Mouse (Mus musculus): Measurements from ENCODE around the gene Agpat3. TPM values are rescaled to one million over a fixed set of nuclear protein-coding genes. Genes with fewer than 3 reads are reported as not detected.
A peak's percentile ranks its signal among the peaks of the same experiment; 100 is the strongest.

Agpat3 gene
- polyA plus RNA-seq, 1 experiment from 2014 or later = 32.8 TPM

GRCm38 (mm10) chr10:78285409-78285808, 66.9 kb downstream of the Agpat3 start:
- no peak overlapping the region for H3K4me3 ChIP-seq
- H3K27ac ChIP-seq (replicated peaks) = no peak overlapping the region
- no peak for DNase-seq (ENCODE audit: low spot score)
- H3K4me1 ChIP-seq = no peaks in the 10 kb centered on the region
- no peaks in the 10 kb centered on the region for H3K27me3 ChIP-seq (replicated peaks; ENCODE audit: low read depth, poor library complexity, severe bottlenecking)
- no peaks in the 10 kb centered on the region for H3K9me3 ChIP-seq
- 88% methylated on average over 6 of the region's 6 CpGs for WGBS
- peaks cover 76% of the 10 kb centered on the region for H3K36me3 ChIP-seq (replicated peaks)

GRCm38 (mm10) chr10:78284812-78285211, 67.5 kb downstream of the Agpat3 start:
- Histone ChIP-seq H3K27me3 (replicated peaks; ENCODE audit: low read depth, poor library complexity, severe bottlenecking) (no peaks in the 10 kb centered on the region), H3K36me3 (replicated peaks) (peaks cover 82% of the 10 kb centered on the region), H3K4me3 (no peak overlapping the region), H3K27ac (replicated peaks) (no peak overlapping the region), H3K9me3 (no peaks in the 10 kb centered on the region), H3K4me1 (no peaks in the 10 kb centered on the region)
- 90% methylated on average over 12 of the region's 12 CpGs for WGBS
- no peak for DNase-seq (ENCODE audit: low spot score)

- DNase-seq (ENCODE audit: low spot score) = no peak
- Histone ChIP-seq H3K4me3 (no peak overlapping the region), H3K9me3 (no peaks in the 10 kb centered on the region), H3K4me1 (0 out of 2 replicates have a peak, but pooled peaks cover 3% of the 10 kb centered on the region), H3K27me3 (replicated peaks; ENCODE audit: low read depth, poor library complexity, severe bottlenecking) (no peaks in the 10 kb centered on the region), H3K36me3 (replicated peaks) (peaks cover 98% of the 10 kb centered on the region), H3K27ac (replicated peaks) (no peak overlapping the region)
- WGBS = 94% methylated on average over 4 of the region's 4 CpGs
Observed at GRCm38 (mm10) chr10:78282411-78282810, 69.9 kb downstream of the Agpat3 start.

GRCm38 (mm10) chr10:78280486-78280885, 71.8 kb downstream of the Agpat3 start:
- no peaks in the 10 kb centered on the region for H3K27me3 ChIP-seq (replicated peaks; ENCODE audit: low read depth, poor library complexity, severe bottlenecking)
- 0 out of 2 replicates have a peak, but pooled peaks cover 3% of the 10 kb centered on the region for H3K4me1 ChIP-seq
- no peak for DNase-seq (ENCODE audit: low spot score)
- H3K27ac ChIP-seq (replicated peaks) = no peak overlapping the region
- no peak overlapping the region for H3K4me3 ChIP-seq
- WGBS = 89% methylated on average over 9 of the region's 9 CpGs
- H3K36me3 ChIP-seq (replicated peaks) = peaks cover 91% of the 10 kb centered on the region
- H3K9me3 ChIP-seq = no peaks in the 10 kb centered on the region

- WGBS = 45% methylated on average over 8 of the region's 8 CpGs
- DNase-seq (ENCODE audit: low spot score) = peak; percentile 49
- Histone ChIP-seq H3K27me3 (replicated peaks; ENCODE audit: low read depth, poor library complexity, severe bottlenecking) (no peaks in the 10 kb centered on the region), H3K27ac (replicated peaks) (no peak overlapping the region), H3K36me3 (replicated peaks) (peaks cover 85% of the 10 kb centered on the region), H3K4me1 (0 out of 2 replicates have a peak, but pooled peaks cover 3% of the 10 kb centered on the region), H3K9me3 (no peaks in the 10 kb centered on the region), H3K4me3 (no peak overlapping the region)
Observed at GRCm38 (mm10) chr10:78279210-78279609, 73.1 kb downstream of the Agpat3 start.

- Histone ChIP-seq H3K36me3 (replicated peaks) (peaks cover 85% of the 10 kb centered on the region), H3K27me3 (replicated peaks; ENCODE audit: low read depth, poor library complexity, severe bottlenecking) (no peaks in the 10 kb centered on the region), H3K9me3 (no peaks in the 10 kb centered on the region), H3K4me3 (no peak overlapping the region), H3K4me1 (peaks cover 8% of the 10 kb centered on the region), H3K27ac (replicated peaks) (no peak overlapping the region)
- no peak for DNase-seq (ENCODE audit: low spot score)
- WGBS = 72% methylated on average over 3 of the region's 3 CpGs
Observed at GRCm38 (mm10) chr10:78277835-78278234, 74.5 kb downstream of the Agpat3 start.

- no peak overlapping the region for H3K4me3 ChIP-seq
- peaks cover 10% of the 10 kb centered on the region for H3K4me1 ChIP-seq
- no peaks in the 10 kb centered on the region for H3K9me3 ChIP-seq
- no peak for DNase-seq (ENCODE audit: low spot score)
- WGBS = 90% methylated on average over 4 of the region's 4 CpGs
- H3K27me3 ChIP-seq (replicated peaks; ENCODE audit: low read depth, poor library complexity, severe bottlenecking) = no peaks in the 10 kb centered on the region
- H3K27ac ChIP-seq (replicated peaks) = no peak overlapping the region
- peaks cover 82% of the 10 kb centered on the region for H3K36me3 ChIP-seq (replicated peaks)
Observed at GRCm38 (mm10) chr10:78276242-78276641, 76.0 kb downstream of the Agpat3 start.

GRCm38 (mm10) chr10:78272932-78273331, 79.4 kb downstream of the Agpat3 start:
- Histone ChIP-seq H3K4me3 (no peak overlapping the region), H3K36me3 (replicated peaks) (peaks cover 49% of the 10 kb centered on the region), H3K4me1 (peaks cover 7% of the 10 kb centered on the region), H3K27me3 (replicated peaks; ENCODE audit: low read depth, poor library complexity, severe bottlenecking) (no peaks in the 10 kb centered on the region), H3K9me3 (no peaks in the 10 kb centered on the region), H3K27ac (replicated peaks) (no peak overlapping the region)
- 28% methylated on average over 8 of the region's 9 CpGs for WGBS
- DNase-seq (ENCODE audit: low spot score) = no peak

- Histone ChIP-seq H3K27ac (replicated peaks) (no peak overlapping the region), H3K27me3 (replicated peaks; ENCODE audit: low read depth, poor library complexity, severe bottlenecking) (no peaks in the 10 kb centered on the region), H3K9me3 (no peaks in the 10 kb centered on the region), H3K4me1 (no peaks in the 10 kb centered on the region), H3K4me3 (no peak overlapping the region), H3K36me3 (replicated peaks) (no peaks in the 10 kb centered on the region; the same call in 1 of the 2 replicates)
- WGBS = 67% methylated on average over 3 of the region's 3 CpGs
- DNase-seq (ENCODE audit: low spot score) = no peak
Observed at GRCm38 (mm10) chr10:78265881-78266280, 86.4 kb downstream of the Agpat3 start.

GRCm38 (mm10) chr10:78264735-78265134, 87.6 kb downstream of the Agpat3 start:
- H3K9me3 ChIP-seq = no peaks in the 10 kb centered on the region
- no peaks in the 10 kb centered on the region for H3K27me3 ChIP-seq (replicated peaks; ENCODE audit: low read depth, poor library complexity, severe bottlenecking)
- H3K27ac ChIP-seq (replicated peaks) = no peak overlapping the region
- 81% methylated on average over 3 of the region's 3 CpGs for WGBS
- 0 out of 2 replicates have a peak, but pooled peaks cover 7% of the 10 kb centered on the region for H3K4me1 ChIP-seq
- no peaks in the 10 kb centered on the region for H3K36me3 ChIP-seq (replicated peaks)
- DNase-seq (ENCODE audit: low spot score) = no peak
- H3K4me3 ChIP-seq = no peak overlapping the region

- Histone ChIP-seq H3K9me3 (no peaks in the 10 kb centered on the region), H3K4me1 (0 out of 2 replicates have a peak, but pooled peaks cover 7% of the 10 kb centered on the region), H3K36me3 (replicated peaks) (no peaks in the 10 kb centered on the region), H3K27ac (replicated peaks) (no peak overlapping the region), H3K4me3 (no peak overlapping the region), H3K27me3 (replicated peaks; ENCODE audit: low read depth, poor library complexity, severe bottlenecking) (no peaks in the 10 kb centered on the region)
- 70% methylated on average over 7 of the region's 7 CpGs for WGBS
- no peak for DNase-seq (ENCODE audit: low spot score)
Observed at GRCm38 (mm10) chr10:78260916-78261650, 91.2 kb downstream of the Agpat3 start.

- H3K27ac ChIP-seq (replicated peaks) = no peak overlapping the region
Observed at GRCm38 (mm10) chr10:78260322-78260721, 92.0 kb downstream of the Agpat3 start.

GRCm38 (mm10) chr10:78259702-78260101, 92.6 kb downstream of the Agpat3 start:
- H3K27me3 ChIP-seq (replicated peaks; ENCODE audit: low read depth, poor library complexity, severe bottlenecking) = no peaks in the 10 kb centered on the region
- H3K36me3 ChIP-seq (replicated peaks) = no peaks in the 10 kb centered on the region
- 0 out of 2 replicates have a peak, but pooled peaks cover 7% of the 10 kb centered on the region for H3K4me1 ChIP-seq
- DNase-seq (ENCODE audit: low spot score) = no peak
- no peaks in the 10 kb centered on the region for H3K9me3 ChIP-seq
- H3K4me3 ChIP-seq = no peak overlapping the region
- WGBS = 50% methylated on average over 6 of the region's 6 CpGs
- no peak overlapping the region for H3K27ac ChIP-seq (replicated peaks)

More at GRCm38 (mm10) chr10:78260322-78260721, 92.0 kb downstream of the Agpat3 start:
- Histone ChIP-seq H3K27me3 (replicated peaks; ENCODE audit: low read depth, poor library complexity, severe bottlenecking) (no peaks in the 10 kb centered on the region), H3K4me1 (0 out of 2 replicates have a peak, but pooled peaks cover 7% of the 10 kb centered on the region), H3K4me3 (no peak overlapping the region), H3K9me3 (no peaks in the 10 kb centered on the region), H3K36me3 (replicated peaks) (no peaks in the 10 kb centered on the region)
- DNase-seq (ENCODE audit: low spot score) = no peak
- WGBS = 28% methylated on average over 5 of the region's 5 CpGs
